Mouse (Mus musculus) cerebellum, adult 2 months (tissue): ENCODE measurements around the gene Plcg1.

Experiments
- CTCF ChIP-seq: fragments of 200-500 bp; IDR thresholded peaks from 2 replicates; pipeline ENCODE4 v1.5.1; 2011; ENCODE audit warnings: low read depth, mild to moderate bottlenecking, control low read depth, low read length, moderate library complexity, borderline replicate concordance; ENCODE audit not compliant: insufficient read depth
- POLR2A ChIP-seq: fragments of 200-500 bp; IDR thresholded peaks from 2 replicates; pipeline ENCODE4 v1.6.1; 2011; ENCODE audit warnings: low read length, control low read depth, borderline replicate concordance; ENCODE audit not compliant: insufficient read depth

- TF ChIP-seq CTCF (no peak), POLR2A (no peak)
Observed at GRCm38 (mm10) chr2:160765096-160765495, 34.0 kb downstream of the Plcg1 start.
